Mouse (Mus musculus) cerebellum, postnatal 14 days (tissue): ENCODE measurements at regions not wholly inside any gene's neighbourhood (a gene's known extent, or its start where the extent isn't known, plus 50 kb on each side); places are given as distances from the start of the nearest gene placed in this dataset.
A peak's percentile ranks its signal among the peaks of the same experiment; 100 is the strongest.

Experiments used
- DNase-seq, 2 experiments: peaks; one replicate each; pipeline ENCODE4 v3.0.0; 2021; ENCODE audit warnings: mixed read lengths in 2 of 2

DNA sequence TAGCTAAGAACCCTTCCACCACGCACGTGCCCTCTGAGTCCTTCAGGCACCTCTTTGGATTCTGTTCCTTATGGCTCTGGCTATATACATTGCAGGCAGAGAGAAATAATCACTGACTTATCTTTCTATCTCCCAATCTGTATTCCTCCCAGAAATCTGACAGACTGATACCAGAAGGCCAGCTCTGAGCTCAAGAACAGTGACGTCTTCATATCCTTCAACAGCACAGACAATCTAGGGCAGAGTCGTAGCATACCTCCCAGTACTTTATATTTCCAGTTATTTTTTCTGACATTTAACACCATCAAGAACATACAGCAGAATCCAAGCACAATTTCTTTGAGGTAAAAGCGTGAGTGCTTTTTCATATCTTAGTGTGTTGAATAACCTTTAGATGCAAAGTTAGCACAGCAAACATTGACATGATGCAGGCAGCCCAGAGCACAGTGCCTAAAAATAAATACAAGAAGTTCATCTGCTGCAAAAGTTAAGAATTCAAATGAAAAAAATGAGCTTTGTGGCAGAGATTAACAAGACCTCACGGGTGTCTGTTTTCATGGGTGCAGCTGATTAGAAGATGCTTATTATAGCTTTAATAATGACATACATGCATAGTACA is 358.1 kb upstream of the Satb1 start:
- DNase-seq, result no peak

DNA sequence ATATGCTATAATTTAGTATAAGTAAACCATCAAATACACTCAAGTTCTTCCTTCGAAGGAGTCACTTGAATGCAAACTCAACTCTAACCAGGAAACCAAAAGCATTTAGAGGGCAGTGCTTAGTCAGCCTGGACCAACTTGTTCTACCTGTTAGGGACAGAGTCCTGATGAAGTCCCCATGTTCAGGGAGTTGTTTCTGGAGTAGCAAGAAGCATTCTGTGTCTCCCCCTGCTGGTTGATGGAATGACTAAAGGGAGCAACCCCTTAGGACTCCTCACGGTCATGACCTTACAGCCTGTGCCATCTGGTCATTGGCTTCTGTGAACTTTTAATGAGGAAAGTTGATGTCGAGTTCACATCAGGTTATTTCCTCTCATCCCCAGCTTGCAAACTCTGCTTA is 349.6 kb upstream of the Satb1 start:
- peak; percentile 56 to 71 for DNase-seq

DNA sequence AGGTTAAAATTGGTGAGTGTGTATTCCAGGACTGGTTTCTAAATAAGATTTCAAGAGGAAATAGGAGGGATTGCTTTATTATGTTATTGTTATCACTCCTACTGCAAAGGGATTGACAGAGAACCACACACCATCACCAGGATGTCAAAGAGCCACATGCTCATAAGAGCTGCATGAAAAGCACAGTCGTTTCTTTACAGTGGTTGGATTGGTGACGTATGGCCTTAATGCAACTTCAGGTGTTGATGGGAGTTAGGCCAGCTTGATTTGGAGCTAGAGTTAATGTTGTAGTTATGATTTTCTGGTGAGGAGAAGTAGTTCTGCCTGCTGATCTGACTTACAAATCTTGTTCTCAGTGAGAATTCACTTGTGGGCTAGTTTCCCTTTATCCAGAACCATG is 344.9 kb upstream of the Satb1 start:
- no peak for DNase-seq

DNA sequence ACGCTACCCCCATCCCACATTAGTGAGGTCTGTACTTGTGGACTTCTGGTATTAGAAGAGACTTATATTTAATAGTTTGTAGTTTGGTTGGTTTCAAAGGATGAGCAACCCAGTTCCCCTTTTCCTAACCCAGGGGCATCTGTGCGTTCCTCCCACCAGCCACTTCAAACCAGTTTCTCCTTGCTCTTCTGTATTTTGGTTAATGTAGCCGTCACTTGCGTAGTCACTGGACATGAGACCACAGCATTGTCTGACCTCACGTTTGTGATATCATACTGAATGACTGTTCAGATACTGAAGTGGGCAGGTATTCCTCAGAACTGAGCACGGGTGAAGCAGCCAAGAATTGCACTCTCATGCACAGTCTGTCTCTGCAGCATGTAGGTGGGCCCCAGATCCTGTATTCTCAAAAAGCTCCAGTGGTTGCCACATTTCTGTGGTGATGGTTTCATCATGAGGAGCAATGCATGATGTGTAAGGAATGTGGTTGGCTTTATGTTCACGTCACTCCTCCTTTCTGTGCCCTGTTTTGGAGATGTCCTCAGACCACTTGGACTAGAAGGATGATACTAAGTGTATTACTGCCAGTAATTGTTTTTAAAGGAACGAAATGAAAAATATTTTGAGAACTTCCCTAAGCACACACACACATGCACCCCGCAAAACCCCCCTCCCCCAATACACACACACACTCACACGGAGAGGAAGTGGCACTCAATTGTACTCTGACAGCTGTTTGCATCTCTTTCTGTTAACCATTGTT is 335.2 kb upstream of the Satb1 start:
- no peak for DNase-seq

DNA sequence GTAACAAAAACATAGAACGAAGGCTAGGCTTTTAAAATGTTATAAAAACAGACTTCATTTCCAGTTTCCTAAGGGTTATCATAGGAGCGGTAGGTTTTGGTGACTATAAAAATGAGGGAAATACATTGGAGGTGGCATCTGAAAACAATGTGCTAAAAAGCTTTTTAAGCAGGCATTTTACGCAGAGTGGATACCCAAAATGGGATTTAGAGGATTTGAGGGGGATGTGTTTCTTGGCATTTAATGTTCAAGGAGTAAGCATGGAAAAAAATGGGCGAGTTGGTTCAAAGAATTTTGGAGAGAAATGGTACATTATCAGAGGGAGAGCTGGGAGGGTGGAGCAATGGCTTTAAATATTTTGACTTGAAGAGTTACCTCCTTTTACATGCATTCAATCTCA is 334.6 kb upstream of the Satb1 start:
- no peak for DNase-seq

DNA sequence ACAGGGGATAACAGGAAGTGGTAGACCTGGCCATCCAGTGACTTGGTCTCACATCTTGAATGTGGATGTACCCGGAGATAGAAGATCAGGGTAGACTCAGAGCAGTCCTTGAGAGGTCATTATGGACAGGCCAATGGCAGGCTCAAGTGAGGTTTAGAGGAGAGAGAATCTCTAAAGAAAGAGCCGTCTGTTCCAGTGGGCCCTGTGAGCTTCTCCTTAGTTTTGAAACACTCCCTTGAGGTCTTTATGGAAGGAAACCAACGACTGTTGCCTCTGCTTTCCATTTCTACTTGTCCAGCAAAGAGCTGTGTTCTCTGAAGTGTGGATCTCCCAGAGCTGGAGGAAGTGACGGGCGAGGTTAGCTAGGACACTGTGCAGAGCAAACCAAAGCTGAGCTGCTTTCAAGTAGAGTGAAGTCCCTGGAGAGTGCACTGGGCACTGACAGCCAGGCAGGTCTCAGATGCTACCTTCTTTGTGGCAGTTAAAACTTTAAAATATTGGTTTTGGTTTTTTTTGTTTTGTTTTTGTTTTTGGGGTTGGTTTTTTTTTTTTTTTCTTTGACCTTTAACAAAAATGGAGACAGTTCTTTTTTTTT is 332.9 kb upstream of the Satb1 start:
- DNase-seq, result no peak

DNA sequence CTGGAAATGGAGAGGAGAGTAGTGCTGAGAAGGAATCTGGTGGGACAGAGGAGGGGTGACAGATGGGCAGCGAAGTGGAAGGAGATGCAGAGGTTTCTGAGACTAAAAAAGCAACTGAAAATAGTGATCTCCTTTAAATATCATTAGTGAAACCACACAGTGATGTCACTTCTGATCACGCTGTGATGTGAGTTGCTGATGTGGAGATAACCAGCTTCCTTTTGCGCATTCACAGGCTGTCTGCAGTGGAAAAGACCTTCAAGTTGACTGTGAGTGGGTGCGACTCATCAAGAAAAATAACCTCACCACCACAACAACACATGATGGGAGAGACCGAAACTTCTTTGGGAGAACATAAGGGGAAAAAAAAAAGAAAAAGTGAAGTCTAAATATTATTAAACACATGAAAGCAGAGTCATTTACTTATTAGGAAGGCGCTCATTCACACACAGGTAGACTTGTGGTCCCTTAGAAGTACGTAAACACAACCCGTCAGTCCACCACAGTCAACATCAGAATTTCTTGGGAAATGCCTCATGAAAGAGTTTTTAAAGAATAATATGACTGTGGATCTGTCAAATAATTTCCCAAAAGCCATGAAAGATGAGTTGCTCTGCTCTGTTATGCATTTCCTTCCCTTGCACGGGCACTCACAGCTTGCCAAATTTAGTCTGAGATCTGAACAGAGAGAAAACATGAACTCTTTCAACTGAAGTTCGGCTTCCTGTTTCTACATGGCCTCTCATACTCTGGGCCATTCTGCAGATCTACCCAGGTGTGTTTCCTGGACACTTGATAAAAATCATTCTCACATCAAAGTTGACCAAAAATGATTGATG is 329.7 kb upstream of the Satb1 start:
- DNase-seq, result no peak

DNA sequence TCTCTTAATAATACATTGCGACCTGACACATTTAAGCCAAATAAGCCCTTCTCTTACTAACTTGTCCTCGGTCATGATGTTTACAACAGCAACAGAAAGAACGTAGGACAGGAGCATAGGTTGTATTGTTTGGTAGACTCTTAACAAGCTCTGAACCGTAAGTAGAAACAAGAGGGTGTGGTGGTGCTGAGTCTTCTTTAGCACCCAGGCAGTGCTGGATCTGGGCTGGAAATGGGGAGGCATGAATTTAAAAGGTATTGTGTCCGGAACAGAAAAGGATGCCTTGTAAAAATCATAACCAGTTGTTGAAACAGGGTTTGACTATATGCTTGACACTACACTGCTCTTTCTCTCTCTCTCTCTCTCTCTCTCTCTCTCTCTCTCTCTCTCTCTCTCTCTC is 317.4 kb upstream of the Satb1 start:
- DNase-seq, result no peak

DNA sequence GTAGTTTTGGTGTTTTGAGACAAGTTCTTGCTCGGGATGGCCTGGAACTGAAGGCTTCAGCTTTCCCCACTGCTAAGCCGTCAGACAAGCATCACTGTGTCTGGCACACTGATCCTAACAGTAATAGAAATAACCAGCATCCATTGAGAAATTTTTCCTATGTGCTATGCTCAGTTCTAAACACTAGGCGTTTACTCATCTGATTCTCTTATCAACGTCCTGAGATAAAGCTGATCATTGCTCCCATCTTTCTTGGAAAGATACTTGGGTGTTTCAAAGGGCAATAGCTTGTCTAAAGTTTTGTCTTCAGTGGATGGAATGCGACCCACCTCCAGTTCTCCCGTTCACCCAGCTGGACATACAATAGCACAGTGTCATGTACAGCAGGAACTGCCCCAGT is 316.7 kb upstream of the Satb1 start:
- DNase-seq, result no peak

DNA sequence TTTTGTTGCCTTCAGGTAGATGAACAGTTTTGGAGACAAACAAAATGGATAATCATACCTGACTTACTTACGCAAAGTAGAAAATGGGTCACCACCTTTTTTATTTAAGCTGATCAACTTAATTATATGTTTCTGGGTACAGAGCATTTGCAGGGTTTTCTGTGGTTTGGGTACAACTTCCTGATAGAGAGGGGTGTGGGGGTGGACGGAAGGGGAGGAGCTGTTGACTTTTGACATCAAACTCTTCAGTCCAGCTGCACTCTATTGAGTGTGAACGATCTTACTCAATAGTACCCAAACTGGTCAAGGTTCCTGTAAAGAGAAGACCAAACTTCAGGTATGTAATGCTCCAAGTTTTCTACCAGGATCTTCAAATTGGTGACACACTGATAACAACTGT is 316.0 kb upstream of the Satb1 start:
- DNase-seq, result no peak

DNA sequence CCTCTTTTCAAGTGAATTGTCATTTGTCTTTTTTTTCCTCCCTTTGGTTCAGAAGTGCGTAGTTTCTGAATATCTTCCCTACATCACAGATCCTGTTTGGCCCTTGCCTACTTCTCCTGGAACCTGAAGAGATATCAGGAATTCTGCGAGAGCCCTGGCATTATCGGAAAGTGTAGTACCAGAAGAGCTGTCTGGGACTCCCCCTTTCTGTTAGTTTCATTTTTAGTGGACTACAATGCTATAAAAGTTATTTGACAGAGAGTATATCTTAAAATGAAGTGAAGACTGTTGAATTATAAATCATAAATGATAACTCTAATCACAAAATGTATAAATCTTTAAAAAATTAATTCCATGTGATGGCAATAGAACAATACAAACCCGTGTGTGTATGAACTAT is 270.8 kb upstream of the Satb1 start:
- no peak for DNase-seq

DNA sequence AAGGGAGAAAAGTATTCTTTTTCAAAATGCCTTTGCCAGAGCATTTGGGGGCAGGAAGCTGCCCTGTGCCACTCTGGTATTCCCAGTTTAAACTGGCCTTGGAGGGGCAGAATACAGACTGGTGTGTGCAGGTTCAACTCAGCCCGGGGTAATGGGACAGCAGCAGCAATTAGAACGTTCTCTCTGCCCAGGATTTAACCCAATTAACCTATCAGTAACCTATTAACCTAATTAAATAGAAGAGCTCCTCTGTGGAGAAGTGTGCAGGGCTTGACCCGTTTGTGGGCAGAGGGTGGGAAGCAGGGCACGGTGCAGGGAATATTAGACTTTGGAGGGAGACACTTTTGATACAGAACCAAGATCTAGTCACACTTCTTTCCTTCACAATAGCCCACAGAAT is 252.7 kb upstream of the Satb1 start:
- DNase-seq, result no peak

DNA sequence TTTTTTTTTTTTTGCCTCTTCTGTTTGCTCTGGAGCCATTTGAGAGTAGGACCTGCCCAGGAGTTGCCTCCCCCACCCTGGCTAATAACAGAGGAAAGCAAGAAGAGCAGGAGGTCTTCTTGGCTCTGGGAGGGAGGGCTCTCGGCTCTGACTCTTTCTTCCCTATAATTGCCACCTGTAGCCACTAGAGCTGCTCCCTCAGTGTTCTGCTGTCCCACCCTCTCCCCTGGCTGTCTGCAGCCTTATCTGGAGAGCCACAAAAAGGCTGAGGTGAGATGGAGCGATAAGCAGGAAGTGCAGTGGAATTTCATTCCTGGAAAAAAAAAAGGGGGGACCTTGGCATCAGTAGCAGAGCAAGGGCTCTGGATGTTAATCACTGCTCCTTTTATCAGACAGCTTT is 251.4 kb upstream of the Satb1 start:
- DNase-seq, result no peak

DNA sequence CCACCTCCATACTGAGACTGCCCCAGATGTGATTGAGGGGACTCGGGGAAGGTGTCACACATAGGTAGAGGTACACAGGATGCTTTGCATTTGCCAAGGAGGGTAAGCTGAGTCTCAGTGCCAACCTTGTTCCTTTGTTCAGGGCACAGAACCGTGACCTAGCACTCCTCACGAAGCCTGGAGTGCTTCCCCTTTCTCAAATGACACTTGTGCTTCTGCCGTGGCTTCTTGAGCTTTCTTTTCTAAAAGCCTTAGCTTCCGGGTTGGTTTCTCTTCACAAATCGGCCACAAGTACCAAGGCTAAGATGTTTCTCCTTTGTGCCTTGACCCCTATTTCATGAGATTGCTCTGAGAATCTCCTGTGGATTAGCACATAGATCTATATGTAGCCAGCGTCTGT is 246.2 kb upstream of the Satb1 start:
- DNase-seq, result no peak

DNA sequence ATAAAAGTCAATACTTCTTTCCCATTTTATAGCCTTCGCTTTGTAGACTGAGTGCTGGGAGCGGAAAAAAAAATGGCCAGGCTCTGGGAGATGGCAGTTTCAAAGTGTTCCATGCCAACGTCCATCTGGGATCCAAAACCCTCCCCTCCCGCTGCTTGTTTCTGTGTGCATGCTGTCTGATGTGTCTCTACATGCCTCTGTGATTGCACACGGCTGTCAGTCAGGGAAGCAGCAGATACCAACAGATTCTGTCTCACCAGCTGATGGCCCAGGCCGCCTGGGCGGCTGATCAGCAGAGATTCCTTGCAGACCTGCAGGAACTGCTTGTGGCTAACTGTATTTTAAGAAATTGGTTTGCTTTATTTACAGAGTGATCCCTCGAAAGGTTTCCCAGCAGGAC is 245.4 kb upstream of the Satb1 start:
- peak; percentile 67 to 70 for DNase-seq

DNA sequence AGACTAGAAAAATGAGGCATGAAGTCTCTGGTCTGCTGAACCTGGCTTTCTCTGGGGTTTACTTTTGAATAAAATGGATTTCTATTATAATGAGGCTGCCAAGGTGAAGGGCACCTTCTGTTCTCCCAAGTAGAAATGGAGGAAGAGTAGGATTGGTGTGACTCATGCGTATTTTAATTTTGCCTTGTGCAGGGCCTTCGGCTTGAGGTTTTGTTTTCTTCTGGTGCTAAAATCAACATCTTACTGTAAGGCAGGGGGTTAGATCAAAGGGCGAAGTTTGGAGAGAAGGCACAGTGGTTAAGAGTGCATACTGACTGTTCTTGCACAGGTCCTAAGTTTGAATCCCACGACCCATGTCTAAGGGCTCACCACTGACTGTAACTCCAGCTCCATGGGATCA is 244.9 kb upstream of the Satb1 start:
- no peak for DNase-seq

DNA sequence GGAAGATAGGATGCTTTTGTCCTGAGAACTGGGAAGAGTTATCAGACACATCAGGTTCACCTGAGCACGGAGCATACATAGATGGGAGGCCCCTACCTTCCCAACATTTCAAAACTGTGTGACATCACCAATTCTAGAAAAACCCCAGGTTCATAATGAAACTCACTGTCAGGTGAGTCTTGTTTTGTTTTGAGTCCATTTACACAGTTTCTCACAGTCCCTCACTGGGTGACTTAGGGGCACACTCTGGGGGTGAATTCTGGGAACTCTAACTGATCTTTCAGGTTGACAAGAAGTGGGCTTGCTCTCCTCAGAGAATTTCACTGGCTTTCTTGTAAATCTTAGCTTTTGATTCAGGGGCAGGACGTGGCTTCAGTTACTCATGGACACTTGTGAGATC is 243.7 kb upstream of the Satb1 start:
- no peak for DNase-seq

DNA sequence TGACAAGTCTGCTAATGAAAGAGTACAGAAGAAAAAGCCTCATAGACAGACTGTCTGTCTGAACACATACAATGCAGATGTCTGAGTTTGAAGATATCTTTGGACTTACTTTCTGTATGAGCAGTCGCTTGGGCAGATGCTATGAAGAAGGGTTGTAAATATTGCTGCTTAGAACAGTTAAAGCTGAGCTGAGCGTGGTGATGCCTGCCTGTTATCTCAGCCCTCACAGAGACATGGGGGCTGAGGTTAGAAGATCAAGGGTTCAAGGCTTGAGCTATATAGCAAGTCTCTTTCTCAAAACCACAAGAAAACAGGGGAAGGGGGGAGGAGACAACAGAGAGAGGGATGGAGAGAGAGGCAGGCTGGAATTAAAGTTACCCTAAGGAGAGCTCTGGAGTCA is 234.6 kb upstream of the Satb1 start:
- DNase-seq, result no peak

DNA sequence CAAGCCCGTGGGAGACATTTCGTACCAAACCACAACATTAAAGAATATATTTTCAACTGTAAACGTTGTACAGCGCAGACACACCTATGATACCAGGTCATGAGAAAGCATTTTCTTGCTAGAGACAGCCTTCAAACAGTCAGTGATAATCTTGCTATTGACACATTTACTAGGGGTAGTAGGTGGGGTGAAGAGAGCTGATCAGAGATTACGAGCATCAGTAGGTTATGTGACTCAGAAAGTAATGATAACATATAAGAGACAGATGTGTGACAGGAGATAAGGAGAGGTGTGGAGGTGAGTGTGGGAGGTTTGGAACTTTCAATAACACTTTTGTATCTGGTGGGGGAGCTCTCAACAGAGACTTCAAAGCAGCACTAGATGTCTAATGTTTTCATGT is 231.5 kb upstream of the Satb1 start:
- no peak for DNase-seq

DNA sequence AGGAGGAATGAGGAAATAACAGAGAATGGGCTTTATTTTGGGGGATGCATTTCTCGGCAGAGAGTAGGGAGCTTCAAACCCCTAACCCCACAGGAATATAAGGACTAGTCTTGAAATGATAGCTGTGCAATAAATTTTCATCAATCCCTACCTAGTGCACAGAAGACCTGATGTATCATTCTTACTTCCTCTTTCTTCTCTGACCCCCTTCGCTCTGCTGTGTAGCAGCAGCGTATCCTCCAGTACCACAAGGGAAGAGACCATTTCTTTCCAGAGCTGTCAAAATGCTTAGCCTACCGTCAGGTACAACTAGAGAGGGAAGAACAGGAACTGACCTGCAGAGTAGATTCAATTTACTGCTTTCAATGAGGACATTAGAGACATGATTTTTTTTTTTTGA is 230.0 kb upstream of the Satb1 start:
- DNase-seq, result no peak

DNA sequence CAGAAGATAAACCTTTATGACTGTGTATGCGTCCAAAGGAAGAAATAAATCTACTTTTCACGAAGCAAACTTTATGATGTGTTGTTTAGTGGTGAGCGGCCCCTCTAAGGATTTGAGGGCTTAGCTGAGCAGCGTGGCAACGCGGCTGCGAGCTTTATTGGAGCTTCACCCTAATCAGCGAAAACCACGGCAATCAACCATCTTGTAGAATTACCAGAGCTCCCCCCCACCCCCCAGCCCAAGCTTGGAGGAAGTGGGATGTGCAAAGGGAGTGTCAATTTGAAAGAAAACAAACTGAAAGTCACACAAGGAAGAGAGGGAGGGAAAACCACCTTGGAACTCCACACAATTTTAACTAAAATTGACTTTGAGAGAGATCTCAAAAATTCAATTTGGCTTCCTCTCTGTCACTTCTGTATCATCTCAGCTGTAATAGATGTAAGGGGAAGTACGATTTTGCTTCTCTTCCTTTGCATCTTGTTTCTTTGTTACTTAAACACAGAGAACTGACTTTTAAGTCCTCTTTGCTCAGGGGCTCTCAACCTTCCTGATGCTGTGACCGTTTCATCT is 229.1 kb upstream of the Satb1 start:
- DNase-seq, result no peak

DNA sequence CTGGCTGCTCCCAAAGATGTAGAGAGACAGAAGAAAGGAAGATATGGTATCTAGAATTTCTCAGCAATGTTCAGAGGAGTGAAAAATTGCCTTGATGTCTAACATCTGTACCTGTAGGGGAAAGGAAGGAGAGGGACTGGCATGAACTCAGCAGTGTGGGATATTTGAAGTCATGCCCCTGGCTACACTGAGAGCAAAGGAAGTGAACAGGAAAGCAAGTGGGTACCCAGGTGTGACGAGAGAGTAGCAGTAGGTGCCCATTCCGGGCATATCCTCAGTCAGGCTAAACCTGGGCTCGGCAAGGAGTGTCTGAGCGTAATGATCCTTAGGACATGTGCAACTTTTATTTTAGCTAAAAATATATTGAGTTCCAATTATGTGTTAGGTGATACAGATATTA is 203.4 kb upstream of the Satb1 start:
- DNase-seq, result no peak

DNA sequence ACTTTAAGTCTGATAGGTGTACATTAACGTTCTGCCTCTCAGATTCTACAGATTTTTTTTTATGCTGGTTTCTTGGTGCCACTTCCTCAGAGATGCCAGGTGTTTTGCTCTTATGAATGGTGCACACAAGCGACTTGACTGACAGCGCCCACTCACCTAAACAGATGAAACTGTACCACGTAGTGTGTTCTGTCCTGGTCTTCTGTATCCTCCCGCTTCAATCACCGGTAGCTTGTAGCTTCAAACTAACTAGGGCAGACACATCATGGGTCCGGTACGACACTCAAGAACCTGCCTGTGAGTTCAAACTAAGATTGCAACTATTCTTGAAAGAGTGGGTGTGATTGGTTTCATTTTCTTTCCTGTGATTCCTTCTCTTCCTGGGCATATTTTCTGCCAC is 198.0 kb upstream of the Satb1 start:
- no peak for DNase-seq
